Mouse (Mus musculus) heart, adult 8-10 months (tissue): ENCODE measurements at regions not wholly inside any gene's neighbourhood (a gene's known extent, or its start where the extent isn't known, plus 50 kb on each side); places are given as distances from the start of the nearest gene placed in this dataset.

Source experiments
- DNase-seq: peaks from one replicate; pipeline ENCODE4 v3.0.0; 2022; ENCODE audit warnings: low spot score

- no peak for DNase-seq
These were observed 124.9 kb upstream of the Nmur2 start for GRCm38 (mm10) chr11:56165759-56166158.

- DNase-seq, result no peak
These were observed 119.5 kb upstream of the Nmur2 start for GRCm38 (mm10) chr11:56160286-56160685.

GRCm38 (mm10) chr11:56159412-56160074 lies 118.7 kb upstream of the Nmur2 start:
- peak; percentile 27 for DNase-seq

GRCm38 (mm10) chr11:56150825-56151342 lies 110.1 kb upstream of the Nmur2 start:
- DNase-seq, result peak; percentile 55

- DNase-seq, result no peak
These were observed 108.9 kb upstream of the Nmur2 start for GRCm38 (mm10) chr11:56149752-56150151.

- DNase-seq, result no peak
These were observed 108.1 kb upstream of the Nmur2 start for GRCm38 (mm10) chr11:56148956-56149355.

GRCm38 (mm10) chr11:56146708-56147107 lies 105.9 kb upstream of the Nmur2 start:
- no peak for DNase-seq

- DNase-seq, result peak; percentile 18
These were observed 90.6 kb upstream of the Nmur2 start for GRCm38 (mm10) chr11:56131339-56131823.

- DNase-seq, result peak; percentile 32
These were observed 75.9 kb upstream of the Nmur2 start for GRCm38 (mm10) chr11:56116553-56117232.

- peak; percentile 44 for DNase-seq
These were observed 67.1 kb upstream of the Nmur2 start for GRCm38 (mm10) chr11:56107929-56108328.

- DNase-seq, result peak; percentile 26
These were observed 64.8 kb upstream of the Nmur2 start for GRCm38 (mm10) chr11:56105632-56106031.

- no peak for DNase-seq
These were observed 52.1 kb upstream of the Nmur2 start for GRCm38 (mm10) chr11:56092891-56093290.
